Mouse (Mus musculus) liver, adult 2 months (tissue): ENCODE data around the gene Zfp781. TPM values are rescaled to one million over a fixed set of nuclear protein-coding genes. Genes with fewer than 3 reads are reported as not detected.
"Not testable (repeated sequence)": the region's sequence is repeated elsewhere in the genome, so short reads cannot be mapped to it uniquely, and the experiment has no call there.

Source experiments
- DNase-seq: peaks from one replicate; pipeline ENCODE4 v3.0.0-alpha.2; 2011; ENCODE audit warnings: low read depth, low spot score; ENCODE audit errors: extremely low read depth
- H3K27ac ChIP-seq: fragments of 200-500 bp; replicated peaks from 2 replicates; pipeline ENCODE4 v1.5.1; 2012; ENCODE audit warnings: low read depth, mild to moderate bottlenecking, control low read depth, inconsistent platforms, low read length; ENCODE audit not compliant: insufficient read depth
- H3K27me3 ChIP-seq: fragments of 200-500 bp; 2 replicates; pipeline ENCODE4 v1.6.1; 2012; ENCODE audit warnings: mild to moderate bottlenecking, moderate library complexity, low read length, inconsistent platforms; ENCODE audit not compliant: control insufficient read depth, insufficient read depth
- H3K36me3 ChIP-seq: fragments of 200-500 bp; 2 replicates; pipeline ENCODE4 v1.6.1; 2012; ENCODE audit warnings: low read length, inconsistent platforms; ENCODE audit not compliant: control insufficient read depth, insufficient read depth
- H3K4me1 ChIP-seq: fragments of 200-500 bp; 2 replicates; pipeline ENCODE4 v1.6.1; 2011; ENCODE audit warnings: low read length; ENCODE audit not compliant: control insufficient read depth, insufficient read depth
- H3K4me3 ChIP-seq: fragments of 200-500 bp; 2 replicates; pipeline ENCODE4 v1.5.1; 2011; ENCODE audit warnings: low read depth, mild to moderate bottlenecking, control low read depth, low read length, moderate library complexity; ENCODE audit not compliant: insufficient read depth
- H3K79me2 ChIP-seq: fragments of 200-500 bp; 2 replicates; pipeline ENCODE4 v1.6.1; 2012; ENCODE audit warnings: inconsistent platforms, mild to moderate bottlenecking, low read length, moderate library complexity; ENCODE audit not compliant: control insufficient read depth, insufficient read depth
- H3K9ac ChIP-seq: fragments of 200-500 bp; 2 replicates; pipeline ENCODE4 v1.6.1; 2012; ENCODE audit warnings: low read depth, mild to moderate bottlenecking, control low read depth, inconsistent platforms, low read length
- WGBS: fragments of 180-500 bp; shearing (Covaris S2); methylation state at CpG from one replicate; pipeline ENCODE4 v1.1.7; 2018; 5-methylcytosine and 5-hydroxymethylcytosine counted together
- polyA plus RNA-seq: library from polyadenylated mRNA; depleted of rRNA; stranded (reverse); fragments of >200 nt; gene quantifications from 2 replicates; pipeline ENCODE4 v1.2.3, GENCODE M21; 2012; rRNA removed
- total RNA-seq: library from RNA; depleted of rRNA; stranded (reverse); fragments of >200 nt; gene quantifications from 2 replicates; pipeline ENCODE4 v1.2.3, GENCODE M21; 2014; rRNA removed

The Zfp781 gene
- total RNA-seq, result 0.13 and 0.55 TPM in 2 replicates
- 0.07 and 0.09 TPM in 2 replicates for polyA plus RNA-seq

GRCm38 (mm10) chr10:81929842-81930743, at the start of gene Zfp781:
Zfp781 (minus strand) TSS chr10:81930480.
- not testable (repeated sequence) for H3K9ac ChIP-seq, H3K4me1 ChIP-seq, H3K27me3 ChIP-seq, H3K4me3 ChIP-seq, H3K36me3 ChIP-seq, H3K27ac ChIP-seq, H3K79me2 ChIP-seq, DNase-seq
- WGBS, result no CpG with 5 or more reads among the region's 43 CpGs

- H3K9ac ChIP-seq, H3K79me2 ChIP-seq, H3K36me3 ChIP-seq, H3K27me3 ChIP-seq, H3K4me1 ChIP-seq, H3K27ac ChIP-seq, DNase-seq, H3K4me3 ChIP-seq: not testable (repeated sequence)
- WGBS, result no CpG with 5 or more reads among the region's 44 CpGs
These were observed 48.2 kb upstream of the Zfp781 start for GRCm38 (mm10) chr10:81978365-81979003.

GRCm38 (mm10) chr10:81930744-81931118, 451 bp upstream of the Zfp781 start:
- no CpG with 5 or more reads among the region's 3 CpGs for WGBS
- H3K4me3 ChIP-seq, H3K36me3 ChIP-seq, H3K27ac ChIP-seq, H3K27me3 ChIP-seq, H3K9ac ChIP-seq, DNase-seq, H3K79me2 ChIP-seq, H3K4me1 ChIP-seq: not testable (repeated sequence)

- not testable (repeated sequence) for H3K4me1 ChIP-seq, H3K9ac ChIP-seq, DNase-seq, H3K36me3 ChIP-seq, H3K4me3 ChIP-seq, H3K27me3 ChIP-seq, H3K27ac ChIP-seq, H3K79me2 ChIP-seq
- WGBS, result 21% methylated on average over 6 of the region's 49 CpGs
These were observed 66.6 kb downstream of the Zfp781 start, which contains the start of gene Gm32687 for GRCm38 (mm10) chr10:81863409-81864407. Gm32687 (plus strand) TSS chr10:81863934.

Other genes with a start within 250 kb of the Zfp781 start
- gene Zfp433, start 225.7 kb downstream of the Zfp781 start, total RNA-seq, result 4.8 and 6.5 TPM in 2 replicates
- gene Zfp433, start 225.7 kb downstream of the Zfp781 start, polyA plus RNA-seq, result 0.19 and 0.45 TPM in 2 replicates
- gene Gm3055, start 159.3 kb downstream of the Zfp781 start, total RNA-seq, result 1.0 and 1.5 TPM in 2 replicates
- 0.40 TPM in 1 of 2 replicates, not detected in the other for gene Gm3055, start 159.3 kb downstream of the Zfp781 start, polyA plus RNA-seq
- not detected in 2 replicates for gene Gm4767, start 118.3 kb downstream of the Zfp781 start, total RNA-seq
- gene Gm4767, start 118.3 kb downstream of the Zfp781 start, polyA plus RNA-seq, result not detected in 2 replicates
- gene Gm32687, start 66.5 kb downstream of the Zfp781 start, total RNA-seq, result 2.1 and 3.5 TPM in 2 replicates
- 0.15 and 0.36 TPM in 2 replicates for gene Gm32687, start 66.5 kb downstream of the Zfp781 start, polyA plus RNA-seq
- gene Zfp873, start 117.6 kb upstream of the Zfp781 start, total RNA-seq, result 3.8 and 4.1 TPM in 2 replicates
- gene Zfp873, start 117.6 kb upstream of the Zfp781 start, polyA plus RNA-seq, result 1.1 and 1.2 TPM in 2 replicates
- gene BC024063, start 152.9 kb upstream of the Zfp781 start, total RNA-seq, result 0.87 and 1.3 TPM in 2 replicates
- 0.06 TPM in 1 of 2 replicates, not detected in the other for gene BC024063, start 152.9 kb upstream of the Zfp781 start, polyA plus RNA-seq
- 2.6 and 3.4 TPM in 2 replicates for gene AU041133, start 197.5 kb upstream of the Zfp781 start, total RNA-seq
- 0.22 and 0.37 TPM in 2 replicates for gene AU041133, start 197.5 kb upstream of the Zfp781 start, polyA plus RNA-seq